Mouse (Mus musculus): ENCODE data around the gene Sv2b.

Sv2b gene

GRCm38 (mm10) chr7:75102536-75103332 lies 206.3 kb downstream of the Sv2b start:
- DNase-seq (ENCODE audit: low read depth in 2 of 2, low spot score in 2 of 2) = no peak

GRCm38 (mm10) chr7:75085473-75085872 lies 223.6 kb downstream of the Sv2b start:
- DNase-seq (ENCODE audit: low read depth in 2 of 2, low spot score in 2 of 2) = no peak

- no peak for DNase-seq (ENCODE audit: low read depth in 2 of 2, low spot score in 2 of 2)
These were observed 228.9 kb downstream of the Sv2b start for GRCm38 (mm10) chr7:75080163-75080562.

GRCm38 (mm10) chr7:75077560-75078208 lies 231.4 kb downstream of the Sv2b start:
- no peak for DNase-seq (ENCODE audit: low read depth in 2 of 2, low spot score in 2 of 2)
